Mouse (Mus musculus) mouse embryonic stem cell (cell line): ENCODE data around the gene Grb10.

Experiments
- in situ Hi-C, 2 experiments: fragments of 300-500 bp; cut with MboI; formaldehyde crosslinking; loops; 1 replicate in 1 of 2; 3 replicates in 1 of 2; pipeline ENCODE4 v1.14.3; 2019 to 2020; ENCODE audit warnings: low sequenced_read_pairs in 2 of 2, low pct_unique_long_range_greater_than_20kb in 1 of 2, mixed read lengths in 1 of 2; ENCODE audit not compliant: unreplicated experiment in 1 of 2

Gene Grb10

DNA sequence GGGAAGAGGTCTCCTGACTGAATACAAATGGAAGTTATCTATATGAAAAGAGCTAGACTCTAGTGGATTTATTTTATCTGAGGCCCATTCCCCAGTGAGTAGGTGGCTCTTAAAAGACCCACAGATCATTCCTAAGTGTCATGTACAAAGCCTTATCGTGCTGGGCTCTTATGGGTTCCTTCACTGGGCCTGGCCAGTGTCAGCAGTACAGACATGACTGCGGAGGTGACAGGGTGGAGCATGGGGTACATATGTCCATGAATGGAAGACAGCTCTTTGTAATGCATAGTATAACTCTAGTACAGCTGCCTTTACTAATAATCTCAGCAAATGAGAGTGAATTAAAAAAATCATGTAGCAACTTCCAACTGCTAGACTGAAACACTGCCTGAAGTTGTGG, 80.0 kb downstream of the Grb10 start:
- in situ Hi-C loops = no loop called here

DNA sequence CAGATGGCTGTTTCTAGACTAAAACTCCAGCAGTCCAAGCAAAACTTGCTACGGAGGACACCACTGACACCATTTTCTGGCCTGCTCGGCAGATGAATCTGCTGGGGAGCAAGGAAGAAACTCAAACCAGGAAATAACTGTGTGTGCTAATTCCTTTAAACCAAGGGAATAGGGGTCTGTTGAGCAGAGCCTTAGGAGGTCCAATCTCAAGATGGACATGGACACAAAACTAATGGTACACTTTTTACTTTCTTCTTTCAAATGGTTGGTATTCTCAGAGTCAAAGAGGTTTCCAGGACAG, 80.5 kb downstream of the Grb10 start:
- in situ Hi-C loops = no loop called here

DNA sequence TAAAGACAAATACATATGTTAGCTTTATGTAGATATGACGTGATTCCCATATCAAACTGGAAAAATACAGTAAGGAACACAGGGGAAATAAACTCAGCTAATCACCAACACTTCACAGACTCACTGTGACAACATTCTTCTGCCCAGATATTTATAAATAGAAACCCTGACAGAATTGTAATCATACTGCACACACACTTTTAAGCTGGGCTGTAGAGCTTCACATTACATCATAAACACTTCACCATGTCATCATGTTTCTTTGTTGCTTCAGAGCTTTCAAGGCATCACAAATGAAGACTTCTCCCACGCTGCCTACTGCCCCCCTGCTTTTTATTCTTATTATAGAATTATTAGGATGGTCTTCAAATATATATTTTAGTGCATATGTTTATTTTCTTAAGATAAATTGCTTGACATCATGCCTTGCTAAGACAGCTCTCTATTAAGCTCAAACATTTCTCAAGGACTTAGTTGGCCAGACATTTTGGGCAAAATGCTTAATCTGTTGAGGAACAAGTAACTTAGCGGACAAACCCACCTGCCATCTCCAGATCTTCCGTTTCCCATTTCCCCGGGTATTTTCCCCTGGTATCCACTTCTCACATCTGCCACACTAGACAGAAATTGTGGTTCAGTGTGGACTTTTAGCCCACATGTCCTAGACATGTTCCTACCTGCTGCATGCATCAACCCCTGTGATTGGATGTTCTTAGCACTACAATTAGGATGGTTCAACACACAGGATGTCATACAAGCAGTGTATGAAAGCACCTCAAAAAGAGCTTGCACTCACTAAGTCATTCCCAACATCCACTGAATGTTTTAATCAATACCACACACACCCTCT, 81.0 kb downstream of the Grb10 start:
- in situ Hi-C loops = no loop called here

DNA sequence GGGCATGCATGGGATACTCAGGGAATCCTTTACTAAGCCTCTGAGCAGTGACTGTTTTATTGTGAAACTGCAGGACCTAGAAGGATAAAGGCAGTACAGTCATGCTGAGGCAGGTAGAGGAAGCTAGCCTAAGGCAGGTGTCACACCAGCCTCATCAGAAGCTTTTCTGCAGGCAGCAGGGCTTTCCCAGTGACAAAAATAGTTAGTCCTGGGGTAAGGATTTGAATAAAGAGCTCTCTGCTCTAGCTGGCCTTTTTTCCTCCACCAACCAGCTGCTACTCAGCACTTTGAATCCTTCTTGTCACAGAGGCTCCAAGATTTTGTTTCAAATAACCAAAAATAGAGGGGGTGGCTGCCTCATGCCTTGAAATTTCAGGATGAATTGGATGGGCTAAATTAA, 82.7 kb downstream of the Grb10 start:
- in situ Hi-C loops = no loop called here

DNA sequence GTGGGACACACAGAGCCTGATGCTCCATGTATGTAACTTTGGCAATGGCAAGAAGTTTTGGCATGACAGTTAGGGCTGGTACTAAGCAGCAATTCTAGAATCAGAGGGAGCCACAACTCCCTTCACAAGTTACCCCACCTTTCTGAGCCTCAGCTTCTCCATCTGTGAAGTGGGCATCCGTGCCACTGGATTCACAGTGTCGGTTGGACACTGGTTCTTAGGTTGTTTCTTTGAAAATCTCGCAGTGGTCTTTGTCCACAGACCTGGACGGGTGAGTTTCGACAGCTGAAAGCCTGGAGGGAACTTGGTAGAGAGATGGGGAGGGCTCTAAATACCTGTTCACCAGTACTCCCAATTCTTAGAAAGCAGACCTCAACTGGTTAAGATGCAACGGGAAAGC, 83.9 kb downstream of the Grb10 start:
- in situ Hi-C loops = no loop called here

DNA sequence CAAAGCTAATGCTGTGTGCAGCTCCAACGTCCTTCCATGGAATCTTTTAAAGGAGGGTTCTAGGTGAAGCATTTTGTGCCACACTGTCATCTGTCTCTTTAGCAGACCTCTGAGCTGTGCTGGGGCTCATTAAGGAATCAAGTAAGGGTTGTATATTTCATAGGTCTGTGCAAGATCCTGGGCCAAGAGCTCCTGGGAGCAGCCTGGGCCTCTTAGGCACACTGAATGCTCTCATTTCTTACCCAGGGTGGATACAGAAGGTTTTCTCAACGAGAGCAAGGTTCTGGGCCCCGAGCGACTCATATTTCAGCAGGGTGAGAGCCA, 84.4 kb downstream of the Grb10 start:
- in situ Hi-C loops = no loop called here

DNA sequence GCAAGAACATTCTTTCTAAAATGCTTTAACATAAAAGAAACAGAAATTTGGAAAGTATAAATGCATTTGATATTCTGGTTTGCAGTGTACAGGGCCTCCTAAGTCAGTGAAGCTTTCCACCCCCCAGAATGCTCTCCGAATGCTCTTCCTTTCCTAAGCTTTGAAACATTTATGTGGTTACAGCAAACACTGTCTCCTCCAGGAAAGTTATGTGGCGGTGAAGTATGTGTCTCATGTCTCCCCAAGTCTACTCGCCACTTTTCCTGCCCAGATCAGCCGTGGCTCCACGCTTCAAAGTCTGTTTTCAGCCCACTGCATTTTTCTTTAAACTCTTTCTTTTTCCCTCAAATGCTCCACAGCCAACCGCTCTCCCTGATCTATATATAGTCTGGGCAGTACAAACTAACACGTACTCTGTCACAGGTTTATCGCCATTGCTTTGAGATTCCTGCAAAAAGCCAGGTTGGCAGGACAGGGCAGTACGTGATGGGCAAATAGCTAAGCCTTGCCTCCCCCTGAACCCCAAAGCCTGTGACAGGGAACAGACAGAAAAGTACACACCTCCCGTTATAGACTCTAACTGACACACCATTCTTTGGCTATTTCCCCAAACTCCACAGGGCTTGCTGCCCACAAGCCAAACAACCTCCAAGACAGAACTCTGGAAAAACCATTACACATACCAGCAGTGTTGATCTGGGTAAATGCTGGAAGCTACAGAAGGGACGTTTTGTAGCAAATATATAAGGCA, 84.9 kb downstream of the Grb10 start:
- in situ Hi-C loops = no loop called here

DNA sequence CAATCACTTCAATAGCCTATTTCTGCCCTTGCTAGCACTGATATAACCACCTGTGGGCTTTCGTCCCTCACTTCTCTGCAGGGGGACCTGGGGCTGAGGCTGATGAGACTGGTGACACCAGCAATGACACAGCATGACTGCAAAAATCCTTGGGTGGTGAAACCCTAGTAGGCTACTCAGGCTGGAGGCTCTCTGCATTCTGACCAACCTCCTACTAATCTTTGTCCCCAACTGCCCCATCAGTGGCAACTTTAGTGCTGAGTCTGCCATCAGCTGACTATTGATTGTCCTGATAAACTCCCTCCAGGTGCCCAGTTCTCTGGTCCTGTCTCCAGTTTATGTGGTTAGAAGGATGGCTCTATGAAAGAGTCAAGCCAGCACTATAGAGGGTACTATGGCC, 85.9 kb downstream of the Grb10 start:
- in situ Hi-C loops = no loop called here

DNA sequence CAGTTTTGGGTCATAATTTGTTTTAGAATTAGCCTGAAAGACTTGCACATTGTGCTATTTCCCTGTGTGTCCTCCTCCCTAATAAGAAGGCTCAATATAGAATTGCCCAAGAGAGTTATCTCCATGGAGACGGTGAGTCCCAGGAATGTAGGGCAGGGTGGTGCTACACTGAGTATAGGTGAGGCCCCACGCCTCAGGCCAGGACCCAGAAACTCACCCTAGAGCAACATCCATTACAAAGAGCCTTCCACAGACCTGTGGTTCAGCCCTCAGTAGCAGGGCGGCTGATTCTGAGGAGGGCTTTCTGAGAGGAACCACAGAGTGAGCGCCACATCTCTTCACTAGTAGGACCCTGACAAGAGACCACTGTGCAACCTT, 89.5 kb downstream of the Grb10 start:
- in situ Hi-C loops = no loop called here

DNA sequence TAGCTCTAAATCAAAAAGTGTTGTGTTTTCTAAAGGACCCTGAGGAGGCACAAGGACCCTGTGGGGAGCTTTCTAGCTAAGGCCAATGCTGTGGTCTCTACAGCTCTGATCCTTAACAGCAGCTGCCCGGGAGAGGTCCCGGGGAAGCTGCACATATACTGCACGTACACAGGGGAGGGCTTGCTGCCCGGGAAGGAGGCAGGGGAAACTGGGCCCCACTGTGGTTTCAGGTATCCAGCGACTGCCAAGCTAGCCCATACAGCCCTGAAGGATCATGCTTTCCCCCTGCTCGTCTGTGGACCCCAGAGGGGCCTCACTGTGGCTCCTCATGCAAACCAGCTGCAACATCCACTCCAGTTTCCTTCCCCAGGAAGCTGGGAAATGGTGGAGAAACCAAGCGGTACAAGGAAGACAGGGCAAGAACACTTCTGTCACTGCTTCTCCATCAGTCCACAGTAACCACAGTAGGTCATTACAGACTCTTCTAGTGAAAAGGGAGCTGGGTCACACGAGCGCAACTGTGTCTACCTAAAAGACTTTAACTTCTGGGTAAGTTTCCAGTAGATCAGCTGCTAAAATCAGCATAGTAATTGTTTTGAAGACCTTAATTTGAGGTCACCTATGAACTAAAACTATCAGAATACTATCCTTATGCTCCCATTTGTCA, 90.0 kb downstream of the Grb10 start:
- in situ Hi-C loops = no loop called here

DNA sequence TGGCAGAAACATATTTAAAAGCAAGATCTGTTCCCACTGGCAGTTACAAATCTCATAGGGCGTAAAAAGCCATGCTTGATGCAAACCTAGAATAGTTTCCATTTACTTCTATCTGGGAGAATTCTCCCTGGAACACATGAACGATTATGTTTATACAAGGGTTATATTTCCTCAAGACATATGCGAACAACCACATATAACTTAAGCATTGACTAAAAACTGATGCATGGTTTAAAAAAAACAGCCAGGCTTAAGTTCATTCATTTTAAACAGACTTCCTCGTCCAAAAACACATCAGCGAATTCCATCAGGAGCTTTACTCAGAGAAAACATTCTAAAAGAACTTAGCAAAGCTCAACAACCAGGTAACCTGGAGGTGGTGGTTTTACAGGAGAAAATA, 90.6 kb downstream of the Grb10 start:
- in situ Hi-C loops = no loop called here

DNA sequence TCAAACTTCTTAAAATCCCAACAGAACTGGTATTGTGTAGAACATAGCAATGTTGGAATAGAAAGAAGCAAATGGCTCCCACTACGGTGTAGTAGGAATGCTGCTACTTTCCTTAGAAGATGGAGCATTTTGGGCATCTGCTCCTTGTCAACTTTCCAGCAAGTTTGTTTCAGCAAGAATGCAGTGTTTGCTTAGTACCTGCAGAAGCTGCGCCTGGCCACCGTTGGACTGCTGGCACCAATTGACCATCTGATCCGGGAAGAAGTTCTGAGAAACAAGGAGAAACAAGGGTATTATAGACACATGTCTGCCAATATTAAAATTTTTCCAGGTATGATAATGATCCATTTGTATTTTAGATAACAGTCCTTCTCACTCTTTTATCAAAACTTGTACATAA, 92.7 kb downstream of the Grb10 start:
- in situ Hi-C loops = no loop called here

DNA sequence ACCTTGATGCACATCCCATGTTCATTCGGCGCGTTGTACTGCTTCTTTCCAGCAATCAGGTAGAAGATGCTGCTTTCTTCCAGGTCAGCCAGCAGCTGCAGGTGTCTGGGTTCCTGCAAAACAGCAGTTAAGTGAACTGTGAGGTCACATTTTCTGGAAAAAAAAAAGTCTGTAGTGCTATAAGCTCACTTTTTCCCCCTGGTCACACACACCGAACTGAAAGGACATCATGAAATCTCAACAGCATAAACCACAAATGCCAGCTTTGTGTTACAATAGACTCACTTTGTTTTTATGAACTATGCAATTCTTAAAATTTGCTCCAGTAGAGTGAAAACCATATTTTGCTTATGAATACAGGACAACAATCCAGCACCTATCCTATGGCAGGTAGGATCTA, 93.7 kb downstream of the Grb10 start:
- in situ Hi-C loops = no loop called here

DNA sequence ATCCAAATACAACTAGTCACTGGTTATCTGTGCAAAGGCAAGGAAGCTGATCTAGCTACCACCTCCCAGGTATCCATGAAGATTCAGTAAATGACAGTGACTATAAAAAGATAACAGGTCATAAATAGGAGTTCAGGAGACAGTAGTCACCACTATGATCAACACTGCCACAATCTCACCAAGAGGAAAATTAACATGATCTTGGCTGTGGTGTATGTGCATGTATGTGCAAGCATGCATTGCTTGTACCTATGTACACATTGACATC, 94.5 kb downstream of the Grb10 start:
- in situ Hi-C loops = no loop called here

DNA sequence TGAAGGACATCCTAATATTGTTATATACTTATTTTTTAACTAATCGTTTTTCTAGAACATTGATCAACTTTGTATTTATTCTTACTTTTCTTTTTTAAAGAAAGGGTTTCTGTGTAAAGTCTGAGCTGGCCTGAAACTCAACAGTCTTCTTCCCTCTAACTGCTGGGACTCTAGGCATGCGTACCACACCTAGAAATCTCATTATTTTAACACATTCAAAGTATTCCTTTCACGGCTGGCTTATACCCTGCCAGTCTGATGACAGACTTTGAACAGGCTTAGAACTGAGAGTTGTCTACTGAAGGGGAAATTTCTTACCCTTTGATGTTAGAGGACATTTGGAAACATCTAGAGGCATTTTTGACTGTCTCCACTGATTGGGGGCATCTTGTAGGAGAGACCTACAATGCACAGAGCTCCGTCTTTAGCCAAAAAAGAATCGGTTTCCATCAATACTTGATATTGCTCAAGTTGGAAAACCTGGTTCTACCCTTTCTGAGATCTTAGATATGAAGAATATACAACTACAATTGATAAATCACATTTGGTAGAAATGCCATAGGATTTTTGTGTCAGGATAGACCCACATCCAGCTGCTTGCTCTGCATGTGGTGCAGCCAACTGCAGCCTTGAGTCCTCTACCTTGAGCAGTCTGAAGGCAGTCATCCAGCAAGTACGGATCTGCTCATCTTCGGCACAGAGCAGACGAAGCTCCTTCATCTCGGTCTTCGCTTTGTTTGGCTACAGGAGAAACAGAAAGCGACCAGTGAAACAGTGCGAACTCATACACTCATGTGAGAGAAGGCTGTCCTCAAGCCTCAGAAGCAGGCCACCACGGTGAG, 95.0 kb downstream of the Grb10 start:
- in situ Hi-C loops = no loop called here

DNA sequence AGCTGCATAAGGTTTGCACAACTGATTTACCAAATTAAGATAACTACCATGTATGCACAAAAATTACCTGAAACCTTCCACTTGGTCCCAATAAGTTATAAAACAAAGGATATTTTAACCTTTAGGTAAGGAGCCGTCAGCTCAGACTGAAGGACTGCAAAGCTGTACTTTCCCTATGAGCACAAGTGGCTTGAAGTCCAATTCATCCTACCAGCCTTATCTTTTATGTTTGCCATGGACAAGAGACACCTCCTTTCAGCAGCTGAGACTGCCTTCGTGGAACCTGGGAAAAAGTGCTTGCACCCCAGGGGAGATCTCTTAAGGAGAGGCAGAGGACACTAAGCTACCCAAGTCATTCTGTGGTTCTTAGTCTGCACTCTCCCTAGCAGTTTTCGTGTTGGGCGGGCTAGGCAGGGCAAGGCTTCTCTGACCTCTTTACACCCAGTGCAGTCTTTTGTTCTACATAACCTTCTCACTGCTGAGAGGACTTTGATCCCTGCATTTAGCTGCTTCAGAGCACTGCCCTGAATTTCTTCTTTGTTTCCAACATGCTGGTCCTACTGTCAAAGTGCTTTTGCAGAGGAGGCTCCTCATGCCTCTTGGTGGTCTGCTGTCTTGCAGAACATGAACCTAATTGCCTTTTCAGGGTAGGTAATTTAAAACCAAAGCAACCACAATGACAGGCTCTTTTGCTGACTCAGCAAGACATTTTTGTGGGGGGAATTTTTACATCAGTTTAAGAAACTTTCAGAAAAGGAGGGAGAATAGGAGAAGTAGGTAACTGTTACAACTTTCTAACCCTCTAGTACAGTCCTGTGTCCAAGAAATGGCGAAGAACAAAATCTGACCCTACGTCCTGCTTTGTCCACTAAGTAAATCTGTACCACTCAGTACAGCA, 95.9 kb downstream of the Grb10 start:
- in situ Hi-C loops = no loop called here

DNA sequence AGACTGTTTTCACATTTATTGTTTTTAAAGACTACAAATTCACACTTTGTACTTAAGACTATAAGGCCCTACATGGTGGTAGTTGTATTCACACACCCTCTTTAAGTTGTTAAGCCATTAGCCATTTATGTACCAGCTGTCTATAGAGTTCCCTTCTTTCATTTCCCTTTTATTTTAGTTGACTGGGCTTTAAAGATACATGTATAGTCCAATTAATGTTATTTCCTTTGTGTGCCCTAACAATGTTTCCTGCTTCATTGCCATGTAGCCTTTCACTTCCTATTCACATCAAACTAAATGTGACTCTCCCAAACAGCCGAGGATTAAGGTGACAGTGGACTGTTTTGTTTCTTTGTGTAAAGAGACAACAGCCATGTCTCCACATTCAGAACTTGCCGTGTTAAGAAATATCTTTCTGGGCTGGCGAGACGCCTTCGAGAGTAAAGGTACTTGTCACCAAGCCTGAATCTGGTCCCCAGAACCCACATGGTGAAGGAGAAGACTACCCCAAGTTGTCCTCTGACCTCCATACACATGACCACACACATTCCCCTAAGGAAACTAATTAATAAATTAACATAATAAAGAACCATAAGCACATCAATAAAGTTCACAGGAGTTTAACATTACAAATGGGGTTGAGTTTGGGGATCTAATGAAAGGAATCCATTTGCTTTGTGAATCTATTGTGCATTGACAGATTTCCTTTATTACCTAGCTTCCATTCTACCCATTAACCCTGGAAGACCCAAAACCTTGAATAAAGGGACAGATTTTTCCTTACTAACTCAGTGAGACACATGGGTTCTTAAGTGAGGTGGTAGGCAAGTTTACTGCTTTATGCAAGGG, 97.4 kb downstream of the Grb10 start:
- in situ Hi-C loops = no loop called here

DNA sequence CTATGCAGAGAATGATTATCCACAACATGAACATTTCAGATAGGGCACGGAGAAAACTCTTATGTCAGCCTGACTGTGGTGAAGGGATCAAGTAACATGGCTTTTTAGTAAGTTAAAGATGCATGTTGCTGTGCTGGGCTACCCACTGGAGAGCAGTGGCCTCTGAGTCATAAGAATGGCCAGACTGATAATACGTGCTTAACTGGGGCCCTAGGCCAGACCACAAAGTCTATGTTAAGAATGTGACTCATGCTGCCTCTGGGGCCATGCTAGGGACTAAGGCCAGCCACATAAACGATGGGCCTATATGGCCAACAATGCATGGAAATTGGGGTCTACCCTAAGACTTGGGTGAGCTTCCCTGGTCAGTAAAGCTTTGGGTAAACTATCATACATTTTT, 98.9 kb downstream of the Grb10 start:
- in situ Hi-C loops = no loop called here
